Mouse (Mus musculus) kidney, adult 11 months (tissue): ENCODE data around the gene Mindy2.

Experiments used
- DNase-seq: peaks from one replicate; pipeline ENCODE4 v3.0.0; 2022

Mindy2 gene

GRCm38 (mm10) chr9:70657013-70657967 is at the start of gene Mindy2:
Mindy2 (minus strand) TSS chr9:70657174.
- peak; percentile 96 for DNase-seq

- no peak for DNase-seq
Measured at GRCm38 (mm10) chr9:70706444-70706843, 49.5 kb upstream of the Mindy2 start.

GRCm38 (mm10) chr9:70703597-70704203 is 46.7 kb upstream of the Mindy2 start:
- DNase-seq = no peak

- DNase-seq = no peak
Measured at GRCm38 (mm10) chr9:70698090-70698489, 41.1 kb upstream of the Mindy2 start.

- no peak for DNase-seq
Measured at GRCm38 (mm10) chr9:70695723-70696122, 38.7 kb upstream of the Mindy2 start.

GRCm38 (mm10) chr9:70691772-70692693 is 35.1 kb upstream of the Mindy2 start:
- no peak for DNase-seq

GRCm38 (mm10) chr9:70690579-70690978 is 33.6 kb upstream of the Mindy2 start:
- DNase-seq = no peak

- no peak for DNase-seq
Measured at GRCm38 (mm10) chr9:70689926-70690325, 33.0 kb upstream of the Mindy2 start.

GRCm38 (mm10) chr9:70688301-70688968 is 31.5 kb upstream of the Mindy2 start:
- DNase-seq = no peak

GRCm38 (mm10) chr9:70682202-70682601 is 25.2 kb upstream of the Mindy2 start:
- DNase-seq = no peak

- peak; percentile 30 for DNase-seq
Measured at GRCm38 (mm10) chr9:70679132-70680091, 22.4 kb upstream of the Mindy2 start.

- peak; percentile 99 for DNase-seq
Measured at GRCm38 (mm10) chr9:70678682-70679131, 21.7 kb upstream of the Mindy2 start, which contains the start of gene Adam10. Adam10 (plus strand) TSS chr9:70678997.

- no peak for DNase-seq
Measured at GRCm38 (mm10) chr9:70675961-70676360, 19.0 kb upstream of the Mindy2 start.

GRCm38 (mm10) chr9:70675117-70675516 is 18.1 kb upstream of the Mindy2 start:
- no peak for DNase-seq

GRCm38 (mm10) chr9:70673656-70674055 is 16.7 kb upstream of the Mindy2 start:
- no peak for DNase-seq

GRCm38 (mm10) chr9:70671772-70672579 is 15.0 kb upstream of the Mindy2 start:
- peak; percentile 31 for DNase-seq

- DNase-seq = no peak
Measured at GRCm38 (mm10) chr9:70671278-70671677, 14.3 kb upstream of the Mindy2 start.

- no peak for DNase-seq
Measured at GRCm38 (mm10) chr9:70670381-70670780, 13.4 kb upstream of the Mindy2 start.

GRCm38 (mm10) chr9:70669197-70669596 is 12.2 kb upstream of the Mindy2 start:
- no peak for DNase-seq

- no peak for DNase-seq
Measured at GRCm38 (mm10) chr9:70668048-70668447, 11.1 kb upstream of the Mindy2 start.
